Mouse (Mus musculus) ES-Bruce4 (cell line): ENCODE results near the gene Bax. TPM values are rescaled to one million over a fixed set of nuclear protein-coding genes. Genes with fewer than 3 reads are reported as not detected.

ENCODE experiments used
- H3K27ac ChIP-seq: 2 replicates; pipeline ENCODE4 v1.5.1; 2012; ENCODE audit warnings: low read length, inconsistent platforms; ENCODE audit not compliant: insufficient read depth
- H3K27me3 ChIP-seq: 2 replicates; pipeline ENCODE4 v1.6.1; 2012; ENCODE audit warnings: mild to moderate bottlenecking, low read length, inconsistent platforms; ENCODE audit not compliant: control insufficient read depth, poor library complexity, insufficient read depth, severe bottlenecking
- H3K36me3 ChIP-seq: 2 replicates; pipeline ENCODE4 v1.6.1; 2012; ENCODE audit warnings: inconsistent platforms, mild to moderate bottlenecking, low read length, moderate library complexity; ENCODE audit not compliant: control insufficient read depth, poor library complexity, insufficient read depth, severe bottlenecking
- H3K4me1 ChIP-seq: one replicate; pipeline ENCODE4 v1.8.1; 2011; ENCODE audit warnings: low read length; ENCODE audit not compliant: control insufficient read depth, insufficient read depth
- H3K4me3 ChIP-seq: 2 replicates; pipeline ENCODE4 v1.5.1; 2011; ENCODE audit warnings: low read depth, mild to moderate bottlenecking, low read length
- H3K9ac ChIP-seq: 2 replicates; pipeline ENCODE4 v1.6.1; 2012; ENCODE audit warnings: low read depth, mild to moderate bottlenecking, inconsistent platforms; ENCODE audit not compliant: poor library complexity, severe bottlenecking
- H3K9me3 ChIP-seq: replicated peaks from 2 replicates; pipeline ENCODE4 v1.6.1; 2012; ENCODE audit warnings: mild to moderate bottlenecking, low read length, inconsistent platforms; ENCODE audit not compliant: control insufficient read depth, poor library complexity, insufficient read depth, severe bottlenecking
- CTCF ChIP-seq: IDR thresholded peaks from one replicate; pipeline ENCODE4 v1.8.1; 2011; ENCODE audit warnings: low read depth, low read length
- EP300 ChIP-seq: IDR thresholded peaks from 2 replicates; pipeline ENCODE4 v1.6.1; 2011; ENCODE audit warnings: low read depth, low read length; ENCODE audit not compliant: insufficient read depth
- POLR2A ChIP-seq: IDR thresholded peaks from one replicate; pipeline ENCODE4 v1.8.1; 2011; ENCODE audit warnings: low read length; ENCODE audit not compliant: insufficient read depth
- polyA plus RNA-seq: library from polyadenylated mRNA; stranded (reverse); fragments of >200 nt; gene quantifications from 2 replicates; pipeline ENCODE4 v1.2.4, GENCODE M21; 2011; ENCODE audit warnings: low read depth; ENCODE audit not compliant: missing spikeins, insufficient read depth, insufficient read length

Bax gene
- polyA plus RNA-seq, 1 experiment: 250 TPM

DNA sequence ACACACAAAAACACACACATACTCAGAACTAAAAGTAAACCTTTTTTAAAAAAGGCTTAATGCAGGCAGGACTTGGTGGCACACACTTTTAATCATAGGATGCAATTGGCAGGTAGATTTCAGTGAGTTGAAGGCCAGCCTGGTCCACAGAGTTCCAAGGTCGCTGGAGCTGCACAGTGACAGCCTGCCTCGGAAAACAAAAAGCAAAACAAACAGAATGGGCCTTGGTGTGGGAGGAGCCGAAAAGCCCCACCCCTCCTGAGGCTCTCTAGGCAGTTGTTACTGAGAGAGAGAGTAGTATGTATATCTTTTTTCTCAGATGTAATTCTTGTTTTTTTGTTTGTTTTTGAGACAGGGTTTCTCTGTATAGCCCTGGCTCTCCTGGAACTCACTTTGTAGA is 24.6 kb upstream of the Bax start:
- Histone ChIP-seq H3K27me3 (no peaks in the 10 kb centered on the region), H3K36me3 (no peaks in the 10 kb centered on the region), H3K4me3 (no peak overlapping the region), H3K9ac (no peak overlapping the region), H3K9me3 (no peaks in the 10 kb centered on the region), H3K4me1 (peaks cover 5% of the 10 kb centered on the region), H3K27ac (no peak overlapping the region)
- TF ChIP-seq POLR2A (no peak), CTCF (no peak), EP300 (no peak)

DNA sequence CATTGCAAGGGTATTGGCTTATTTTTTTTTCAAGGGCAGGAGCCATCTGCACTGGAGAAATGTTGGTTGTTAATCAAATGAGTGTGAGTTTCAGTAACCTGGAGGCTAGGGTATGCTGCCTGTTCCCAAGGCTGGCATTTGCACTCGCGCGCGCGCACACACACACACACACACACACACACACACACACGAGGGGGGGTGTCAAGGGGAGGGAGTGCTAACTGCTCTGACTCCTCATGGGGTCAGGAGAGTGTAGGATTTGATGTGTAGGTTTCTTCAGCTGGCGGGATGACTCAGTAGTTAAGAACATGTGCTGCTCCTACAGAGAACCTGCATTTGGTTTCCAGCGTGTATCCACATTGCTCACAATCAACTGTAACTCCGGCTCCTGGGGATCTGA is 24.1 kb upstream of the Bax start:
- Histone ChIP-seq H3K27ac (no peak overlapping the region), H3K4me3 (no peak overlapping the region), H3K27me3 (no peaks in the 10 kb centered on the region), H3K4me1 (peaks cover 5% of the 10 kb centered on the region), H3K36me3 (no peaks in the 10 kb centered on the region), H3K9me3 (no peaks in the 10 kb centered on the region), H3K9ac (no peak overlapping the region)
- TF ChIP-seq POLR2A: no peak
- no peak for TF ChIP-seq EP300
- no peak for TF ChIP-seq CTCF

DNA sequence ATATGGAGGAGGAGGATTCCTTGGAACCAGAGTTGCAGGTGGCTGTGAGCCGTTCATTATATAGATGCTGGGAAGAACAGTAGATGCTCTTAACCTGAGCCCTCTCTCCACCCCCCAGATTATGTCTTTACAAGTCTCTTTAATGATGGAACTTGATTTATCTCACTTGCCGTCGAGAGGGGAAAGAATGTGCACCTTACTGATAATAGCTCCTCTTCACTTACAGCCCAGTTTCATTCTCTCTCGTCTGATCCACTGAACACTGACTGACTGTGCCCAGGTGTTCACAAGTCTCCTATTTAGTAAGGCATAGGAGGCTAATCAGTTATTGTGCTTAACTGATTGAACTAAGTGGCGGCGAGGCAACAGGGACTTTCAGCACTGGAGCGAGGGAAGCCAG is 22.9 kb upstream of the Bax start:
- no peaks in the 10 kb centered on the region for H3K9me3 ChIP-seq
- no peak for TF ChIP-seq POLR2A
- no peak for TF ChIP-seq EP300
- no peak for TF ChIP-seq CTCF
- no peak overlapping the region for H3K27ac ChIP-seq
- H3K4me3 ChIP-seq: no peak overlapping the region
- peaks cover 5% of the 10 kb centered on the region for H3K4me1 ChIP-seq
- no peak overlapping the region for H3K9ac ChIP-seq
- H3K27me3 ChIP-seq: no peaks in the 10 kb centered on the region
- H3K36me3 ChIP-seq: no peaks in the 10 kb centered on the region

DNA sequence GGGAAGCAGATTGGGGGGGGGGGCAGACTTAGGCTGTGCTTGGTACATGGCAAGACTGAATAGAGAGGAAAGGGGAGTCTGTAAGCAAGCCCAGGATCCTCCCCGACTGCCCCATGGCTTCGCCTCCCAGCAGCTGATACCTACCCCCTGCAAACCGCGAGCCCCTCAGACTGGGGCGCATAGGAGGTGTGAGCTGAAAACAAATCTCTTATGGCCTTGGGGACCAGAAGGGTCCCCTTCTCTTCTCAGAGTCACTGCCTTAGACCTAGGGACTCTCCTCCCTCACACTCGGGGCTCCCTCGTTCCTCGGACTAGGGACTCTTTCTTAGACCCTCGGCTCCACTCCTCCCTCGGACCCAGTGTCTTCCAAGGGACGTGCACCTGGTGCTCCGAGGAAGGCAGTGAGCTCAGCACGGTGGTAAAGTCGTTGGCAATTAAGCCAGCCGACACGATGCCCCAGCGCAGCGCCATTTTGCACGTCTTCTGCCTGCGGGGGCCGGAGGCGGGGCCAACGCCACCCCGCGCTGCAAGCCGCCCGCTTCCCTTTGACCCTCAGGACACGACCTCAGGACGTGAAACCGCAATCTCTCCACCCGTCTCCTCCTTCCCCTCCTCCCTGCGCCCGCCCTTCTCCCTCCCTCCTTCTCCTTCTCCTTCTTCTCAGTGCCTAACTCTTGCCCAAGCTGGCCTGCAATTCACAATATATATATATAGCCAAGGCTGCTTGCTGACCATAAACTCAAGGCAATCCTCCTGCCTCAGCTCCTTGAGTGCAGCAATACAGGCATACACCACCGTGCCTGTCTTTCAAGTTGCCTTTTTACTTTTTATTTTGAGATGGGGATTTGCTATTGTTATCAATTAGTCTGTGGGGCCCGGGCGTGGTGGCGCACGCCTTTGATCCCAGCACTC is 21.9 kb upstream of the Bax start, which contains the start of gene Dhdh:
Gene Dhdh, minus strand, starts transcription at position 513 of the 912 bp plus-strand sequence.
- H3K27ac ChIP-seq: no peak within 1 kb of the TSS; the same call in 1 of the 2 replicates
- H3K27me3 ChIP-seq: no peaks in the 10 kb centered on the region
- peak within 1 kb of the TSS; percentile 87 for H3K9ac ChIP-seq
- no peaks in the 10 kb centered on the region for H3K9me3 ChIP-seq
- TF ChIP-seq EP300 (peak; percentile 52; the same call in 1 of the 2 replicates), CTCF (no peak), POLR2A (peak; percentile 76)
- no peaks in the 10 kb centered on the region for H3K36me3 ChIP-seq
- peaks cover 5% of the 10 kb centered on the region for H3K4me1 ChIP-seq
- H3K4me3 ChIP-seq: peak within 1 kb of the TSS; percentile 98

DNA sequence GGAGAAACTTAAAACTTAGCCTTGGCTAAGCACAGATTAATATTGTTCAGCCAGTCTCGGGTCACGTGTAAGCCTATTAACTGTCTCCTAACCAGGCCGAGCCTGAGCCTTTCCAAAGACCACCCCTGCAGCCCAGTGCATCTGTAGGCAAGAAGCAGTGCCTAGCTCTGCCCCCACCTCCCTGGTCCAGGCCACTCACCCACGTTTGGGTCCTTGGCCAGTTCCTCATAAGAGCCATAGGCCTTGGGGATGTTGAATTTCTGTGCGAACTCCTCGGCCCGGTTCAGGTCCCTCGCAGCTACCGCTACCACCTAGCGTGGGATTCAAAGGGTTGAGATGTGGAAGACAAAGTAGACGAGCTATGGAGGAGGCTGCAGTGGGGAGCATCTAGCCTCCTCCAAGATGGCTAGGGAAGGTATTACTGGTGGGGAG is 21.2 kb upstream of the Bax start:
- Histone ChIP-seq H3K27me3 (no peaks in the 10 kb centered on the region), H3K27ac (no peak overlapping the region), H3K9me3 (no peaks in the 10 kb centered on the region), H3K36me3 (no peaks in the 10 kb centered on the region), H3K4me3 (peak overlapping the region; percentile 98), H3K4me1 (peaks cover 5% of the 10 kb centered on the region), H3K9ac (peak overlapping the region; percentile 87)
- no peak for TF ChIP-seq POLR2A
- no peak for TF ChIP-seq EP300

DNA sequence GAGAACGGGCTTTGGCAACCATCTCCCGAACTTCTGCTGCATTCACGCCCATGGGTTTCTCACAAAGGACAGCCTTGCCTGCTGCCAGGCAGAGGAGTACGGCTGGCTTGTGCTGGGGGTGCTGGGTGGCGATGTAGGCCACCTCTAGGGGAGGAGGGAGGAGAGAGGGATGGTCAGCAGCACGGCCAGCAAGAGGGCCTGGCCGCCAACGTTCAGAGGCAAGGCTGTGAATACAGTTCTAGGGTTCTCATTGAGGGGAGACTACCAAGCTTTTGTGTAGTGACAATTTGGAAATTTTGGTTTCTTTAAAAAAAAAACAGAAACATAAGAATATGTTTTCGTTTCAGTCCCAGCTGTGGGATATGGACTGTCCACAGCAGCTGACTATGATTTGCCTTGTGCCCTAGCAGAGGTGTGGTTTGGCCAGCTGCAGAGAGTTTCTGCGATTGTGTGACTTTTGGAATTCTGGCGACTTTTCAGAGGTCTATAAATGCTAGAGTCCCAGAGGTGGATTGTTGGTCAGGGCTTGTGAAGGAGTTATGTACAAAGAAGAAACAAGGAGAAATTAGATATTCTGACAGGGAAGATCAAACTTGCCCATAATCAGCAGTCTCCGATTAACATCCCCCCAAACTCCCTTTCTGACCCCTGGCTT is 20.2 kb upstream of the Bax start, which contains the start of gene Gm45808:
Gene Gm45808, minus strand, starts transcription at position 51 of the 655 bp plus-strand sequence.
- H3K4me1 ChIP-seq: no peaks in the 10 kb centered on the region
- no peaks in the 10 kb centered on the region for H3K27me3 ChIP-seq
- H3K4me3 ChIP-seq: no peak within 1 kb of the TSS
- H3K36me3 ChIP-seq: no peaks in the 10 kb centered on the region
- H3K9me3 ChIP-seq: no peaks in the 10 kb centered on the region
- TF ChIP-seq EP300 (no peak), CTCF (no peak), POLR2A (no peak)
- H3K9ac ChIP-seq: peak within 1 kb of the TSS; percentile 87
- no peak within 1 kb of the TSS for H3K27ac ChIP-seq
